Mouse (Mus musculus) activated CD4-positive, CD25-positive, alpha-beta regulatory T cell, adult 4 months (primary cell): ENCODE measurements around the gene Astl. TPM values are rescaled to one million over a fixed set of nuclear protein-coding genes. Genes with fewer than 3 reads are reported as not detected.

Experiments used
- polyA plus RNA-seq, 2 experiments: library from polyadenylated mRNA; unstranded; fragments of 100-300 nt; shearing (Covaris generic); gene quantifications; one replicate each; pipeline ENCODE4 v1.2.1; 2017

The Astl gene
- polyA plus RNA-seq, 2 experiments from 2014 or later = 0.28 to 0.37 TPM

Other genes with a start within 250 kb of the Astl start
- 10 to 100 TPM; 20.0 to 30.9 TPM for gene Ncaph, start 204.7 kb upstream of the Astl start, polyA plus RNA-seq
- gene Itpripl1, start 195.2 kb upstream of the Astl start, polyA plus RNA-seq = 10 to 100 TPM; 59.9 to 60.8 TPM
- 1 to 10 TPM in 1 of 2 experiments, under 1 TPM in 1; 0.92 to 1.5 TPM for gene 1810024B03Rik, start 130.4 kb upstream of the Astl start, polyA plus RNA-seq
- gene Snrnp200, start 130.3 kb upstream of the Astl start, polyA plus RNA-seq = 10 to 100 TPM; 34.2 to 51.7 TPM
- gene Ciao1, start 90.8 kb upstream of the Astl start, polyA plus RNA-seq = 10 to 100 TPM; 33.0 to 49.2 TPM
- 10 to 100 TPM; 50.2 to 63.5 TPM for gene Tmem127, start 90.7 kb upstream of the Astl start, polyA plus RNA-seq
- gene Stard7, start 68.4 kb upstream of the Astl start, polyA plus RNA-seq = 10 to 100 TPM; 23.4 to 27.2 TPM
- gene Dusp2, start 2.5 kb upstream of the Astl start, polyA plus RNA-seq = 10 to 100 TPM; 18.6 to 38.6 TPM
- gene Adra2b, start 24.6 kb downstream of the Astl start, polyA plus RNA-seq = not detected
- under 1 TPM in 1 of 2 experiments, not detected in 1; 0.33 TPM for gene Gpat2, start 86.6 kb downstream of the Astl start, polyA plus RNA-seq
- 10 to 100 TPM; 48.1 to 48.7 TPM for gene Fahd2a, start 105.9 kb downstream of the Astl start, polyA plus RNA-seq
- gene Kcnip3, start 183.5 kb downstream of the Astl start, polyA plus RNA-seq = under 1 TPM in 1 of 2 experiments, not detected in 1; 0.43 TPM
- gene Prom2, start 202.8 kb downstream of the Astl start, polyA plus RNA-seq = not detected
- 1 to 10 TPM; 1.5 to 2.1 TPM for gene Zfp661, start 248.5 kb downstream of the Astl start, polyA plus RNA-seq
- gene Mrps5, start 248.6 kb downstream of the Astl start, polyA plus RNA-seq = 10 to 100 TPM; 94.3 to 98.2 TPM